Mouse (Mus musculus) midbrain, embryonic 14.5 days (tissue): ENCODE data around the gene Mrpl45. TPM values are rescaled to one million over a fixed set of nuclear protein-coding genes. Genes with fewer than 3 reads are reported as not detected.
"Not testable (repeated sequence)": the region's sequence is repeated elsewhere in the genome, so short reads cannot be mapped to it uniquely, and the experiment has no call there.

Experiments
- ATAC-seq: fragments of 200-750 bp; cut with Nextera tagmentation; 2 replicates; pipeline ENCODE4 v1.8.0; 2017; ENCODE audit warnings: moderate number of reproducible peaks, moderate library complexity; ENCODE audit not compliant: low FRiP score, low TSS enrichment
- DNase-seq: peaks from one replicate; pipeline ENCODE4 v3.0.0-alpha.2; 2015
- H3K27ac ChIP-seq: fragments of 300-500 bp; sonication (generic); replicated peaks from 2 replicates; pipeline ENCODE4 v1.5.1; 2014; ENCODE audit warnings: mild to moderate bottlenecking, low read depth, low read length, moderate library complexity
- H3K27me3 ChIP-seq: fragments of 300-500 bp; sonication (generic); 2 replicates; pipeline ENCODE4 v1.6.1; 2014; ENCODE audit warnings: low read length, control low read depth, mixed read lengths; ENCODE audit not compliant: control insufficient read depth, insufficient read depth
- H3K36me3 ChIP-seq: fragments of 300-500 bp; sonication (generic); 2 replicates; pipeline ENCODE4 v1.6.1; 2014; ENCODE audit warnings: low read length, control low read depth; ENCODE audit not compliant: control insufficient read depth, insufficient read depth
- H3K4me1 ChIP-seq: fragments of 300-500 bp; sonication (generic); 2 replicates; pipeline ENCODE4 v1.6.1; 2014; ENCODE audit warnings: mild to moderate bottlenecking, antibody characterized with exemption, low read length, control low read depth; ENCODE audit not compliant: control insufficient read depth, insufficient read depth
- H3K4me2 ChIP-seq: fragments of 300-500 bp; sonication (generic); 2 replicates; pipeline ENCODE4 v1.6.1; 2014; ENCODE audit warnings: mild to moderate bottlenecking, low read length, moderate library complexity
- H3K4me3 ChIP-seq: fragments of 300-500 bp; sonication (generic); replicated peaks from 2 replicates; pipeline ENCODE4 v1.5.1; 2014; ENCODE audit warnings: low read depth, low read length
- H3K9ac ChIP-seq: fragments of 300-500 bp; sonication (generic); replicated peaks from 2 replicates; pipeline ENCODE4 v1.6.1; 2014; ENCODE audit warnings: mild to moderate bottlenecking, low read length, moderate library complexity
- H3K9me3 ChIP-seq: fragments of 300-500 bp; sonication (generic); 2 replicates; pipeline ENCODE4 v1.6.1; 2016; ENCODE audit warnings: low read length, control low read depth, mixed read lengths; ENCODE audit not compliant: control insufficient read depth
- WGBS: fragments of 180-500 bp; shearing (Covaris S2); extraction: QIAGEN DNeasy Blood & Tissue Kit; methylation state at CpG from one replicate; pipeline ENCODE4 v1.1.7; 2014; 5-methylcytosine and 5-hydroxymethylcytosine counted together
- polyA plus RNA-seq: library from polyadenylated mRNA; unstranded; fragments of >200 nt; fragmentation: Nextera tagmentation; extraction: Ambion mirVana; gene quantifications from 2 replicates; pipeline ENCODE4 v1.2.1, GENCODE M21; 2014

Gene Mrpl45
- 39.4 and 46.7 TPM in 2 replicates for polyA plus RNA-seq

GRCm38 (mm10) chr11:97315504-97316503 lies at the start of gene Mrpl45:
Gene Mrpl45 (plus strand): TSS chr11:97315716.
- no peaks in the 10 kb centered on the region for H3K27me3 ChIP-seq
- peak within 1 kb of the TSS; percentile 51 for H3K4me3 ChIP-seq
- DNase-seq (peak; percentile 100), ATAC-seq (peak; percentile 91)
- no peaks in the 10 kb centered on the region; the same call in 1 of the 2 replicates for H3K36me3 ChIP-seq
- H3K27ac ChIP-seq = peak within 1 kb of the TSS; percentile 70
- under 1% methylated on average over 50 of the region's 50 CpGs for WGBS
- H3K4me1 ChIP-seq = peaks cover 7% of the 10 kb centered on the region; the same call in 1 of the 2 replicates
- H3K9me3 ChIP-seq = no peaks in the 10 kb centered on the region
- H3K9ac ChIP-seq = peak within 1 kb of the TSS; percentile 54
- peak within 1 kb of the TSS; percentile 67 for H3K4me2 ChIP-seq

- WGBS = 100% methylated on average over 1 of the region's 1 CpGs
- H3K9ac ChIP-seq, H3K4me2 ChIP-seq, H3K4me1 ChIP-seq, H3K27me3 ChIP-seq, ATAC-seq, H3K9me3 ChIP-seq, DNase-seq, H3K4me3 ChIP-seq, H3K27ac ChIP-seq: not testable (repeated sequence)
- H3K36me3 ChIP-seq = peaks cover 26% of the 10 kb centered on the region
Measured at GRCm38 (mm10) chr11:97266544-97266943, 49.0 kb upstream of the Mrpl45 start.

- H3K27me3 ChIP-seq, H3K27ac ChIP-seq, DNase-seq, H3K4me1 ChIP-seq, H3K9me3 ChIP-seq, ATAC-seq, H3K4me2 ChIP-seq, H3K4me3 ChIP-seq, H3K9ac ChIP-seq: not testable (repeated sequence)
- H3K36me3 ChIP-seq = peaks cover 17% of the 10 kb centered on the region
- 88% methylated on average over 2 of the region's 2 CpGs for WGBS
Measured at GRCm38 (mm10) chr11:97270004-97270403, 45.5 kb upstream of the Mrpl45 start.

- ATAC-seq (no peak), DNase-seq (no peak)
- H3K27ac ChIP-seq = no peak overlapping the region
- no peaks in the 10 kb centered on the region for H3K36me3 ChIP-seq
- H3K27me3 ChIP-seq = no peaks in the 10 kb centered on the region
- no peak overlapping the region for H3K4me3 ChIP-seq
- H3K4me2 ChIP-seq = no peak overlapping the region
- no peaks in the 10 kb centered on the region for H3K9me3 ChIP-seq
- H3K4me1 ChIP-seq = peaks cover 5% of the 10 kb centered on the region
- WGBS = 98% methylated on average over 4 of the region's 4 CpGs
- no peak overlapping the region for H3K9ac ChIP-seq
Measured at GRCm38 (mm10) chr11:97272835-97273234, 42.7 kb upstream of the Mrpl45 start.

GRCm38 (mm10) chr11:97273613-97274012 lies 41.9 kb upstream of the Mrpl45 start:
- Histone ChIP-seq H3K36me3 (no peaks in the 10 kb centered on the region), H3K9ac (no peak overlapping the region), H3K4me3 (no peak overlapping the region), H3K27ac (no peak overlapping the region), H3K4me1 (peaks cover 12% of the 10 kb centered on the region), H3K4me2 (no peak overlapping the region), H3K9me3 (no peaks in the 10 kb centered on the region), H3K27me3 (no peaks in the 10 kb centered on the region)
- ATAC-seq (no peak), DNase-seq (no peak)
- WGBS = 89% methylated on average over 5 of the region's 5 CpGs

GRCm38 (mm10) chr11:97274947-97275346 lies 40.6 kb upstream of the Mrpl45 start:
- H3K9ac ChIP-seq, H3K4me2 ChIP-seq, H3K36me3 ChIP-seq, H3K27ac ChIP-seq, ATAC-seq, H3K4me3 ChIP-seq, DNase-seq, H3K27me3 ChIP-seq, H3K9me3 ChIP-seq: not testable (repeated sequence)
- peaks cover 17% of the 10 kb centered on the region for H3K4me1 ChIP-seq
- WGBS = 97% methylated on average over 6 of the region's 6 CpGs

GRCm38 (mm10) chr11:97275349-97275748 lies 40.2 kb upstream of the Mrpl45 start:
- Histone ChIP-seq H3K36me3 (no peaks in the 10 kb centered on the region), H3K9ac (no peak overlapping the region), H3K27me3 (no peaks in the 10 kb centered on the region), H3K9me3 (no peaks in the 10 kb centered on the region), H3K4me2 (no peak overlapping the region), H3K4me3 (no peak overlapping the region), H3K27ac (no peak overlapping the region), H3K4me1 (peaks cover 17% of the 10 kb centered on the region)
- 92% methylated on average over 2 of the region's 2 CpGs for WGBS
- ATAC-seq (no peak), DNase-seq (no peak)

GRCm38 (mm10) chr11:97276019-97276418 lies 39.5 kb upstream of the Mrpl45 start:
- Histone ChIP-seq H3K9me3 (no peaks in the 10 kb centered on the region), H3K9ac (no peak overlapping the region), H3K4me3 (no peak overlapping the region), H3K4me1 (peaks cover 17% of the 10 kb centered on the region), H3K27me3 (no peaks in the 10 kb centered on the region), H3K4me2 (no peak overlapping the region), H3K36me3 (no peaks in the 10 kb centered on the region), H3K27ac (no peak overlapping the region)
- ATAC-seq = no peak
- no peak for DNase-seq
- WGBS = 29% methylated on average over 1 of the region's 1 CpGs

GRCm38 (mm10) chr11:97277166-97277565 lies 38.4 kb upstream of the Mrpl45 start:
- Histone ChIP-seq H3K4me3 (no peak overlapping the region), H3K4me1 (peaks cover 17% of the 10 kb centered on the region), H3K4me2 (no peak overlapping the region), H3K27ac (no peak overlapping the region), H3K9me3 (no peaks in the 10 kb centered on the region), H3K9ac (no peak overlapping the region), H3K36me3 (no peaks in the 10 kb centered on the region), H3K27me3 (no peaks in the 10 kb centered on the region)
- ATAC-seq (no peak), DNase-seq (no peak)
- 86% methylated on average over 5 of the region's 5 CpGs for WGBS
